Mouse (Mus musculus) E14TG2a.4 (cell line): ENCODE measurements around the gene Tmem8b.

Experiments
- CTCF ChIP-seq: conservative IDR thresholded peaks from 2 replicates; pipeline ENCODE4 v1.5.1; 2014; ENCODE audit warnings: low read length
- NANOG ChIP-seq: IDR thresholded peaks from 2 replicates; pipeline ENCODE4 v1.6.1; 2014; ENCODE audit warnings: borderline replicate concordance, low read length, mixed read lengths

GRCm38 (mm10) chr4:43695249-43695671 is 26.5 kb downstream of the Tmem8b start:
- TF ChIP-seq CTCF (no peak), NANOG (no peak)
